Mouse (Mus musculus) forebrain, postnatal 0 days (tissue): Measurements from ENCODE around the gene Src. TPM values are rescaled to one million over a fixed set of nuclear protein-coding genes. Genes with fewer than 3 reads are reported as not detected.

ENCODE experiments used
- ATAC-seq: fragments of 200-750 bp; cut with Nextera tagmentation; 2 replicates; pipeline ENCODE4 v1.8.0; 2017; ENCODE audit warnings: mild to moderate bottlenecking, moderate library complexity
- DNase-seq: peaks from one replicate; pipeline ENCODE4 v3.0.0-alpha.2; 2015
- H3K27ac ChIP-seq: fragments of 300-500 bp; sonication (generic); 2 replicates; pipeline ENCODE4 v1.5.1; 2014; ENCODE audit warnings: low read depth, mild to moderate bottlenecking, antibody characterized with exemption, low read length, moderate library complexity, mixed read lengths
- H3K27me3 ChIP-seq: fragments of 300-500 bp; sonication (generic); 2 replicates; pipeline ENCODE4 v1.6.1; 2014; ENCODE audit warnings: mild to moderate bottlenecking, low read length, mixed read lengths; ENCODE audit not compliant: insufficient read depth
- H3K36me3 ChIP-seq: fragments of 300-500 bp; sonication (generic); 2 replicates; pipeline ENCODE4 v1.6.1; 2014; ENCODE audit warnings: mild to moderate bottlenecking, moderate library complexity; ENCODE audit not compliant: insufficient read depth
- H3K4me1 ChIP-seq: fragments of 300-500 bp; sonication (generic); 2 replicates; pipeline ENCODE4 v1.6.1; 2014; ENCODE audit warnings: antibody characterized with exemption; ENCODE audit not compliant: insufficient read depth
- H3K4me2 ChIP-seq: fragments of 300-500 bp; sonication (generic); 2 replicates; pipeline ENCODE4 v1.6.1; 2014; ENCODE audit warnings: low read depth, mild to moderate bottlenecking, moderate library complexity
- H3K4me3 ChIP-seq: fragments of 300-500 bp; sonication (generic); 2 replicates; pipeline ENCODE4 v1.5.1; 2014; ENCODE audit warnings: low read depth, low read length, mixed read lengths
- H3K9ac ChIP-seq: fragments of 300-500 bp; sonication (generic); 2 replicates; pipeline ENCODE4 v1.6.1; 2014; ENCODE audit warnings: mild to moderate bottlenecking
- H3K9me3 ChIP-seq: fragments of 300-500 bp; sonication (generic); 2 replicates; pipeline ENCODE4 v1.6.1; 2016; ENCODE audit warnings: low read length
- CTCF ChIP-seq: sonication (generic); IDR thresholded peaks from 2 replicates; pipeline ENCODE4 v1.5.1; 2016; ENCODE audit warnings: antibody characterized with exemption, control low read depth, low read depth
- WGBS: fragments of 180-500 bp; shearing (Covaris S2); extraction: QIAGEN DNeasy Blood & Tissue Kit; methylation state at CpG from one replicate; pipeline ENCODE4 v1.1.7; 2014; 5-methylcytosine and 5-hydroxymethylcytosine counted together
- polyA plus RNA-seq: library from polyadenylated mRNA; unstranded; fragments of >200 nt; fragmentation: Nextera tagmentation; extraction: Ambion mirVana; gene quantifications from 2 replicates; pipeline ENCODE4 v1.2.1, GENCODE M21; 2015
- total RNA-seq: library from RNA; depleted of rRNA; stranded (reverse); fragments of >200 nt; gene quantifications from 2 replicates; pipeline ENCODE4 v1.2.3, GENCODE M21; 2014

Gene Src
- total and polyA plus RNA-seq, 2 experiments from 2014 or later: 29.1 to 124 TPM

GRCm38 (mm10) chr2:157399797-157400196 lies 18.4 kb upstream of the Src start:
- H3K4me1 ChIP-seq: no peaks in the 10 kb centered on the region
- no peak overlapping the region for H3K27ac ChIP-seq
- H3K27me3 ChIP-seq: no peaks in the 10 kb centered on the region
- no peak for TF ChIP-seq CTCF
- ATAC-seq (no peak), DNase-seq (no peak)
- H3K36me3 ChIP-seq: peaks cover 16% of the 10 kb centered on the region
- 62% methylated on average over 10 of the region's 10 CpGs for WGBS
- H3K9me3 ChIP-seq: 0 out of 2 replicates have a peak, but pooled peaks cover 6% of the 10 kb centered on the region
- H3K9ac ChIP-seq: no peak overlapping the region
- no peak overlapping the region for H3K4me3 ChIP-seq
- H3K4me2 ChIP-seq: no peak overlapping the region

- no peak for TF ChIP-seq CTCF
These were observed 17.8 kb upstream of the Src start for GRCm38 (mm10) chr2:157400491-157400890.

GRCm38 (mm10) chr2:157401261-157401660 lies 17.0 kb upstream of the Src start:
- Histone ChIP-seq H3K9ac (no peak overlapping the region), H3K27ac (no peak overlapping the region), H3K36me3 (peaks cover 11% of the 10 kb centered on the region), H3K4me2 (no peak overlapping the region), H3K4me1 (no peaks in the 10 kb centered on the region), H3K27me3 (no peaks in the 10 kb centered on the region), H3K9me3 (0 out of 2 replicates have a peak, but pooled peaks cover 6% of the 10 kb centered on the region), H3K4me3 (no peak overlapping the region)
- no peak for TF ChIP-seq CTCF
- WGBS: 96% methylated on average over 2 of the region's 2 CpGs
- ATAC-seq (no peak), DNase-seq (no peak)

More at GRCm38 (mm10) chr2:157400491-157400890, 17.8 kb upstream of the Src start:
- Histone ChIP-seq H3K9me3 (0 out of 2 replicates have a peak, but pooled peaks cover 6% of the 10 kb centered on the region), H3K9ac (no peak overlapping the region), H3K27me3 (no peaks in the 10 kb centered on the region), H3K36me3 (peaks cover 16% of the 10 kb centered on the region), H3K4me3 (no peak overlapping the region), H3K4me2 (no peak overlapping the region), H3K4me1 (no peaks in the 10 kb centered on the region), H3K27ac (no peak overlapping the region)
- DNase-seq (no peak), ATAC-seq (no peak)
- 92% methylated on average over 6 of the region's 6 CpGs for WGBS

GRCm38 (mm10) chr2:157407596-157407995 lies 10.6 kb upstream of the Src start:
- no peak for DNase-seq
- WGBS: 80% methylated on average over 7 of the region's 7 CpGs

GRCm38 (mm10) chr2:157409793-157410533 lies 8.3 kb upstream of the Src start:
- Histone ChIP-seq H3K9ac (no peak overlapping the region), H3K27ac (no peak overlapping the region), H3K36me3 (no peaks in the 10 kb centered on the region), H3K4me3 (no peak overlapping the region), H3K4me1 (no peaks in the 10 kb centered on the region), H3K27me3 (no peaks in the 10 kb centered on the region), H3K9me3 (no peaks in the 10 kb centered on the region), H3K4me2 (no peak overlapping the region)
- ATAC-seq (peak; percentile 25), DNase-seq (no peak)
- whole genome bisulfite sequencing: 47% methylated on average over 12 of the region's 12 CpGs
- TF ChIP-seq CTCF: no peak

More at GRCm38 (mm10) chr2:157407596-157407995, 10.6 kb upstream of the Src start:
- H3K9ac ChIP-seq: no peak overlapping the region
- no peak overlapping the region for H3K4me3 ChIP-seq
- no peaks in the 10 kb centered on the region for H3K36me3 ChIP-seq
- no peak for ATAC-seq
- no peak overlapping the region for H3K4me2 ChIP-seq
- no peak for TF ChIP-seq CTCF
- no peaks in the 10 kb centered on the region for H3K9me3 ChIP-seq
- H3K4me1 ChIP-seq: no peaks in the 10 kb centered on the region
- no peaks in the 10 kb centered on the region for H3K27me3 ChIP-seq
- H3K27ac ChIP-seq: no peak overlapping the region

- no peaks in the 10 kb centered on the region for H3K9me3 ChIP-seq
- no peak for TF ChIP-seq CTCF
- no peak for DNase-seq
- no peaks in the 10 kb centered on the region for H3K27me3 ChIP-seq
- H3K4me2 ChIP-seq: no peak overlapping the region
- H3K9ac ChIP-seq: no peak overlapping the region
- no peaks in the 10 kb centered on the region for H3K4me1 ChIP-seq
- no peaks in the 10 kb centered on the region for H3K36me3 ChIP-seq
- H3K4me3 ChIP-seq: no peak overlapping the region
- WGBS: 90% methylated on average over 6 of the region's 6 CpGs
- H3K27ac ChIP-seq: no peak overlapping the region
- no peak for ATAC-seq
These were observed 7.0 kb upstream of the Src start for GRCm38 (mm10) chr2:157411151-157411693.

GRCm38 (mm10) chr2:157412497-157412896 lies 5.7 kb upstream of the Src start:
- H3K4me3 ChIP-seq: no peak overlapping the region
- H3K4me1 ChIP-seq: no peaks in the 10 kb centered on the region
- ATAC-seq (no peak), DNase-seq (no peak)
- WGBS: 86% methylated on average over 7 of the region's 7 CpGs
- H3K4me2 ChIP-seq: no peak overlapping the region
- no peak overlapping the region for H3K9ac ChIP-seq
- no peaks in the 10 kb centered on the region for H3K27me3 ChIP-seq
- H3K36me3 ChIP-seq: no peaks in the 10 kb centered on the region
- no peaks in the 10 kb centered on the region for H3K9me3 ChIP-seq
- H3K27ac ChIP-seq: no peak overlapping the region
- TF ChIP-seq CTCF: no peak
